Mouse (Mus musculus) layer of hippocampus, adult 11-12 months (tissue): Measurements from ENCODE around the gene Phf20.

Experiments
- DNase-seq: peaks from one replicate; pipeline ENCODE4 v3.0.0; 2022; ENCODE audit warnings: low spot score

The Phf20 gene

DNA sequence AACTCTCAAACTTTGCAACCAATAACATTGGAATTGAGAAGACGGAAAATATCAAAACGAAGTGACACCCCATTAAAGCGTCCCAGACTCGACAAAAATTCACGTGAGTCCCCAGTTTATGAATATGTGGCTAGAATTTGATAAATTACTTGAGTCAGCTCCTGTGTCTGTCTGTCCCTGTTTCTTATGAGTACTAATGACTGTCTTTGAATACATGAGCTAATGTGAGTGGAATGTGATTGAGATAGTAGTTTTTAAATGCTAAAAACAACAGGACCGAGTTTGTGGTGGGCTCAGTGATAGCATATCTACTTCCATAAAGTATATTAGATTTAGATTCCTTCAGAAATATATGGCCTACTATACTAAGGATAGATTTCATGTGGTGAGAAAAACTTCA is 76.3 kb downstream of the Phf20 start:
- DNase-seq, result no peak

GRCm38 (mm10) chr2:156278226-156279017 is 82.2 kb downstream of the Phf20 start:
- DNase-seq, result peak; percentile 93

- no peak for DNase-seq
Observed at GRCm38 (mm10) chr2:156281227-156281626, 85.0 kb downstream of the Phf20 start.

DNA sequence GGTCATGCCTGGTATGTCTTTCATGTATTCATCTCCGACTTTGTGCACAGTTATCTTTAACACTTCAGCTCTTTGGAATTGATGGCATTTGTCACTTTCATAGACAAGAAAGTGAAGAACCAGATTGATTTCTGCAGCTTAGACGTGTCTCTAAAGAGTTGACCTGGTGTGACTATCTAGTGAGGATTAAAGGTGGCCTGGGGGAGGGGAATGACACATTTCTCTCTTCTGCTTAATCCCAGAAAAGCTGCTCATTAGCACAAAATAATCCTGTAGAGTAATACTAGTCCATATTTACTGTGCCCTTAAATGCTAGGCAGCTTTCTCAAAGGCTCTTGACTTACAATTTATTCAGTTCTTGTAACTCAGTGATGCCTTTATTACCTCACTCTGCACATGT is 88.9 kb downstream of the Phf20 start:
- DNase-seq, result no peak

DNA sequence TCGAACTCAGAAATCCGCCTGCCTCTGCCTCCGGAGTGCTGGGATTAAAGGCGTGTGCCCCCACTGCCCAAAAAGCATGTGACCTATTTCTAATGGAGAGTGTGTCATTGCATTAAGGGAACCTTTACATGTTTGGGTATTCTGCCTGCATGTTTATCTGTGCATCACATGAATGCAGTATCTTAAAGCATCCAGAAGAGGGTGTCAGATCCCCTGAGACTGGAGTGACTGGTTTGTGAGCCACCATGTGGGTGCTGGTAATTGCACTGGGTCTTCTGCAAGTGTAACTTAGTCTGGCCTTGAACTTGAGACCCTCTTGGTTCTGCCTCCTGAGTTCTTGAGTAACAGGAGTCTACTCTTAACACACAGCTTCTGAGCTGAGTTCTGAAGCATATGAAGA is 90.5 kb downstream of the Phf20 start:
- DNase-seq, result no peak

DNA sequence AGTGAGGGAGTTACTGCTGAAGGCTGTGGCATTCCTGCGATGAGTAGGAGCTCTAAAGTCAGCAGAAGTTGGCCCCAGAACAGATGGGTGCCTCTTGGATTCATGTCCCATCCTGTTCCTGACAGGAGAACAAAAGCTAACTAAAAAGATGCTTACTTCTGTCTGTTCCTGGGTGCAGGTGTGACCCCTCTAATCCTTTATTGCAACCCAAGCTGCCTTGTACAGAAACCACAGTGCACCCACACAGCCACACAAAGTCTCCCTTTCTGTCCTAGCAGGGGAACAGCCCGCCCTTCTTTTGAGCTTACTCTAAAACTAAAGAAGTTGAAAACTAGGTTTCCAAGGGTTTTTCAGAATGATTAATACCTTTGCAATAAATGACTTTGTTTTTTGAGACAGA is 92.0 kb downstream of the Phf20 start:
- no peak for DNase-seq

DNA sequence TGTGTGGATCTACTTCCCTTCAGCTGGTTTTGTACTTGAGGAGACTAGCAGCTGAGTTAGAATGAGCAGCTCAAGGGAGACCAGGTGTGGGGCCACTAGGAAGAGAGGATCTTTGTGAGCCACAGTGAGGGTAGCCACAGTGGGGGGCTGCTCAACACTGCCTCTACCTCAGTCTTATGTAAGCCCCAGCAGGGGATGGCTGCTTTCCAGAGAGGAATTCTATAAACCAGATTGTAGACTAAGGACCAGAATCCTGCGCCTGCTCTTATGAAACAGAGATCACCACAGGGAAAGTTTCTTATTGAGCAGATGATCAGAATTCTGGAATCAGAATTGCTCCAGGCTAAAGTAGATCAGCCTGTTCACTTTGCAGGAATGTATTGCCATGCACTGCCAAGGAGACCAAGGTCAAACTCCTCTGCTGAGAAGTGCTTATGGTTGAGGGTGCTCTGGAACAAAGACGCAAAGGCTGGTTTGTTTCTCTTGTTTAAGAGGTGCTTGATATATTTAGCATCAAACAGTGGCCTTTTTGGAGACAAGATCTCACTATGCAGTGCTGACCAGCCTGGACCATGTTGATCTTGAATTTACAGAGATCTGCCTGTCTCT is 93.4 kb downstream of the Phf20 start:
- DNase-seq, result peak; percentile 52

GRCm38 (mm10) chr2:156291998-156292397 is 95.7 kb downstream of the Phf20 start:
- no peak for DNase-seq

DNA sequence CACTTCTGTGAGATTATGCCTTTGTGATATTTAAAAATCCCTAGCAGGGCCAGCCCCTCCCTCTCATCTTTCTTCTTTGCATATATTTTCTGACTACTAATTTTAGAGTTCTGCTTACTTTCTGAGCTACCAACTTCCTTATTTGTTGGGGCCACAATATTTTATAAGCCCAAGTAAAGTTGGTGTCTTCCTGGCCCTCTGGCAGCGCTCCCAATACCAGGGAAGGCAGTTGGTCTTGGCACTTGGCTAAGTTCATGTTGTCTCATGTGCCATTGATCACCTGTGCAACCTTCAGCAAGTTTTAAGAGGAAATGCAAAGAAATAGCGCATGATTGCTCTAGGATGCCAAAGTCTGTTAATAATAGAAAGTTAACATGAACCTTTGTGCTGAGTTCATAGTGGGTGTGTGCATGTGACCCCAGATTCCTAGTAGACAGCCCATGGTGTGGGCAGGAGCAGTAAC is 99.4 kb downstream of the Phf20 start:
- DNase-seq, result no peak

- no peak for DNase-seq
Observed at GRCm38 (mm10) chr2:156296190-156296589, 99.9 kb downstream of the Phf20 start.

DNA sequence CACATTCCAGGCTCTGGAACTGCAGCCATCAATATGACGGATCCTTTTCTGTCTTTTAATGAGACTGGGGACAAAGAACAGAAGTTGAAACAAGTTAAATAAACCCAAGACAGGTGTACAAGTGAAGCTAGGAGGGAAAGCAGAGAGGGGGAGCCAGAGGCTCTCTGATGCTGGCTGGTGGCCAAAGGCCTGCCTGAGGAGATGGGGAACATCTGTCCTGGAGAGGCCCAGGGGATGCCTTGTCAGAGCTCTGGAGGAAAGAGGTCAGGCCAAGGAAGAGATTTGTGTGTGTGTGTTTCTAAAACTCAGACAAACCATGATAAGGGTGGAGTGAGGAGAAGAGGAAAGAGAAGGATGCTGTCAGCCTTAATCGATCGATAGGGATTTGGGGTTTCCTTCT is 101.4 kb downstream of the Phf20 start:
- DNase-seq, result no peak

GRCm38 (mm10) chr2:156298458-156298857 is 102.2 kb downstream of the Phf20 start:
- DNase-seq, result peak; percentile 26

DNA sequence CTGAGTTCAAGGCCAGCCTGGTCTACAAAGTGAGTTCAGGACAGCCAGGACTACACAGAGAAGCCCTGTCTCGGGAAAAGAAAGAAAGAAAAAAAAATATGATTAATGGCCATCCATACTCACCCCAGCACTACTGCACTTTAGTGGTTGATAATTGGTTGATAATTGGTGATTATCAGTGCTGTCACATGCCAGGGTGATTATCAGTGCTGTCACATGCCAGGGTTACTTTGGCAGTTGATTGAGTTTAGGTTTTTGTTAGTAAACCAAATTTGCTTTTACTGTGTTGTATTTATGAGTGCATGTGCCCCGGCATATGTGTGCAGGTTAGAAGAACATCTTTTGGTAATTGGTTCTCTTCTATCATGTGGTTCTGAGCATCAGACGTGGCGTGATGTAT is 105.8 kb downstream of the Phf20 start:
- no peak for DNase-seq

DNA sequence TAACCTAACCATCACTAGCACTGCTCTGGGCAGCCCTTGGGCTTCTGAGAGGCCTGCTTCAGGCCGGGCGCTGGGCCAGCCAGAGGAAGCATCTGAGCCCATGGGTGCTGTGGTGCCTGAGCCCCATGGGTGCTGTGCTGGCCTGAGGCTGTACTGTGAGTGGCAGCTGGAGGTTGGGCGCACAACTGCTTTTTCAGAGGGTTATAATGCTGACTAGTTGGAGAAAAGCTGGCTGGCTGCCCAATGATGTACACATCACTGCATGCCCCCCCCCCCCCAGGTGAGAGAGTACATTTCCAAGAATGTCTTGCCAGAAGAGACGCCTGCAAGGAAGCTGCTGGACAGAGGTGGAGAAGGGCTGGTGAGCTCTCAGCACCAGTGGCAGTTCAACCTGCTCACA is 108.1 kb downstream of the Phf20 start:
- DNase-seq, result no peak

- DNase-seq, result peak; percentile 25
Observed at GRCm38 (mm10) chr2:156305818-156306217, 109.6 kb downstream of the Phf20 start.

DNA sequence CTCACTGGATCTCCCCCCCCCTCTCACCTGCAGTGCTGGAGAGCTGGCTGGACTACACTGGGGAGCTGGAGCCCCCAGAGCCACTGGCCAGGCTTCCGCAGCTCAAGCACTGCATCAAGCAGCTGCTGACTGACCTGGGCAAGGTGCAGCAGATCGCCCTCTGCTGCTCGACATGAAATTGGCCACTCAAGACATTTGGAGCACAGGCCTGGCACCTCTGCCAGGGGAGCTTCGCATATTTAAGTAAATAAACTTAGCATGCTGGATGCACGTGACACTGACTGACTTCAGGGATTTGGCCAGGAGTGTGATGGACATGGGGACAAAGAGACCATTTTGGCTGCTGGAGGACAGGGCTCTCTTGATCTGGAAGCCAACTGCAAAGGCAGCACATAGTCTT is 111.0 kb downstream of the Phf20 start:
- DNase-seq, result no peak

DNA sequence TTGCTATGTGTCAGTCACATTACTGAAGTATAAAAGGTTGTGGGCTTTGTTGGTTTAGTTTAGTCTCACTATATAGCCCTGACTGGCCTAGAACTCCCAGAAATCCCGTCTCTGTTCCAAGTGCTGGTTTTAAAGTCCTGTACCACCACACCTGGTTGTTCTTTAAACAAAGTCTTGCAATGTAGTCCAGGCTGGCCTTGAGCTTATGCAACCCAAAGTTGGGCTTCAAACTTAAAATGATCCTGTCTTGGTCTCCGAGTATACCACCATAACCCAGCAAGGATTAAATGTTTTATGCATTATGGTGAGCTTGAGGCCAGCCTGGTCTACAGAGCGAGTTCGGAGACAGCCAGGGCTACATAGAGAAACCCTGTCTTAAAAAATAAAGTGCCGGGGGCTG is 113.7 kb downstream of the Phf20 start:
- DNase-seq, result no peak

DNA sequence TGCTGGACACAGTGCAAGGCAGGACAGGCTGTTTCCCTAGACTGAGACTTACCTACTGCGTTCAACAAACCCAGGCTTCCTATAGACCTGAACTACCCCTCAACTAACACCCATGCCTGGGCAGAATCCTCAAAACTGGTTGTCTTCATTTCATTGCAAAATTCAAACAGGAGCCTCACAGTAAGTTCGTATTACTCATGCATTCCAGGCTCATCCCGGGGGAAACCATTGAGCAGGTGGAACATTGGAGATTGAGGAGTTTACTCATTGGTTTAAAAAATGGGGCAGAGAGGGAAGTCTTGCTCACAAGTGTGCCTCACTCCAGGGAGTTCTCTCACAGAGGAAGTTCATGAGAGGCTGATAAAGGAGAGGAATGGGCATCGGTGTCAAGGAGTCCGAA is 114.2 kb downstream of the Phf20 start:
- DNase-seq, result no peak

DNA sequence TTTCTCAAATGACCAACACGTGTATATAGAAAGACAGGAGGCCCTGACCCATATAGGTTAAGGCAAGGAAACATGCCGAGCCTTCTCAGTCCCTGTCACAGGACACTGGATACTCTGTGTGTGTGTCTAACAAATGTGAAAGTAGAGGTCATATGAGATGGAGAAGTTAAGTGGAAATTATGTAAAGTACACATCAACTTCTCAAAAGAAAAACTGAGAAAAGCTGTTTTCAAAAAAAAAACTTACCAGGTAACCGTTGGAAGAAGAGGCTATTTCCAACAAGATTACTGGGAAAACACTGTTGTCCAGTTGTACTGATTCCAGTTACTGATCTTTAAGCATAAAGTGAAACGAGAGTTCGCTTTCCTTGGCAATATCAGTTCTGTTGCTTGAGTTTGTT is 114.7 kb downstream of the Phf20 start:
- no peak for DNase-seq

DNA sequence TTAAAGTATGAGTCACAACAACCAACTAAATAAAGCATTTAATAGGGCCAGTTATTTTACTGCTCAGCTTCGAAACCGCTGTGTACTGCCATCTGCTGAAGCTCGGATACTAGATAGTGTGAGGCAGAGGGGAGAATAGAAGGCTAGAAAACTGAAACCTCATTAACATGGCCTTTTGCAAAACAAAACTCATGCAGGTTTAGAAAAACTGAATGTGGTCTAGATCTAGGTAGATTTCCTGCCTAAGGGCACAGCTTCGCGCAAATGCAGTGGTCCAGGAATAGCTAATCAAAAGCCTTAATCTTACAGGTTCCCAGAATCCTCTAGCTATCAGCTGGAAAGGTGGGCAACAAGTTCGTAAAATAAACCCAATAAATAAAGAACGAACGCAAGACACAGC is 115.2 kb downstream of the Phf20 start:
- no peak for DNase-seq

DNA sequence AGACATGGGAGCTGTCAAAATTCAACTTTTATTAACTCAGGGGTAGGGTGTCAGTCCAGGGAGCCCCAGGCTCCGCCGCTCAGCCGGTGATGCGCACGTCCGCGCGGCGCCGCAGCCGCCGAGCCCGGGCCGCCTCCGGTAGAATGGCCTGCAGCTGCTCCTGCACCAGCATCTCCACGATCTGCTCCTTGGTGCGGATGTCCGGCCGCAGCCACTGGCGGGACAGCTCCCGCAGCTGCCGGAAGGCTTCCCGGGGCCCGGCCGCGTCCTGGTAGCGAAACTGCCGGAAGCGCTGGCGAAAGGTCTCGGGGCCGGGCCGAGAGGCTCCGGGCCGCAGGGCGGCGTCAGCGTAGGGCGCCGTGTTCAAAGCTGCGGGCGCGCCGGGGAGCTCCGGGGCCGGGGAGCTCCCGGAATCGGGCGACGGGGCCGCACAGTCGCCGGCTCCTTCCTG is 115.6 kb downstream of the Phf20 start:
- peak; percentile 37 for DNase-seq

DNA sequence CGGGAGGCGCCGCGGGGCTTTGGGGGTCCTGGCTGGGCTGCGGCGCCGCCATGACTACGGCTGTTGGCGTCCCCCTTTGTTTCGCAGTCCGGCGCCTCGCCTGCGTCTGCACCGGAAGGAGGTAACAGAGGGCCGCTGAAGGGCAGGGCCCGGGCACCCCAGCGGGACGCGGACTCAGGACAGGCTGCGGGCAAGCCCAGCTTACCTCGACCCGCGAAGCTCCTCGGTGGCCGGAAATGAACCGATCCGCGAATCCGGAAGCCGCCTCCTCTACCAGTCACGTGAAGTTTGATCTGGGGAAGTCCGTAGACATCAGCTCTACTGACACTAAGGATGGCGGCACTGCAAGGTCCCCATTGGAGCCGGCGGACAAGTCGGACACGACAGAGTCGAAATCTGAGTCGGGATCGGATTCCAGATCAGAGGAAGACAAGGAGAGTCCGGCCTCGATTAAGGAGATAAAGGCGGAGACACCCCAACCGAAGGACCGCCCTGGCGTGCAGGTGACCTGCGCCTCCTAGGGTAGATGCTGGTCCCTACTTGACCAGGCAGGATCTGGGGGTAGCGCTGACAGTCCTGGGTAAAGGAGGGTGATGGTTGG is 116.1 kb downstream of the Phf20 start, which contains the start of the genes Cnbd2 and Scand1:
Cnbd2 (plus strand) TSS at position 3 of the 601 bp plus-strand sequence.
Scand1 (minus strand) TSS at position 408 of the 601 bp plus-strand sequence.
- peak; percentile 83 for DNase-seq

DNA sequence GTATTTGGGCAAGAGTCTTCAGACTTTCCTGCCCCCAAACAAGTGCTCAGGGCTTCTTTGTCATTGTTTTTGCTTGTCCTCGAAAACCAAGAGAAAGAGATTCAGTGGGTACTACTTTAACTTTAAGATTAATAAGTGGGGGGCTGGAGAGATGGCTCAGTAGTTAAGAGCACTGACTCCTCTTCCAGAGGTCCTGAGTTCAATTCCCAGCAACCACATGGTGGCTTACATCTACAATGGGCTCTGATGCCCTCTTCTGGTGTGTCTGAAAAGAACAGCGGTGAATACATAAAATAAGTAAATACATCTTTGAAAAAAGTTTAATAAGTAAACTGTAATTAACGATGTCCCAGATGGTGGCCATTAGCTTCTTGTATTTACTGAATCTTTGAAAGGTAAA is 116.9 kb downstream of the Phf20 start:
- DNase-seq, result no peak
